In the genomic region with DNA sequence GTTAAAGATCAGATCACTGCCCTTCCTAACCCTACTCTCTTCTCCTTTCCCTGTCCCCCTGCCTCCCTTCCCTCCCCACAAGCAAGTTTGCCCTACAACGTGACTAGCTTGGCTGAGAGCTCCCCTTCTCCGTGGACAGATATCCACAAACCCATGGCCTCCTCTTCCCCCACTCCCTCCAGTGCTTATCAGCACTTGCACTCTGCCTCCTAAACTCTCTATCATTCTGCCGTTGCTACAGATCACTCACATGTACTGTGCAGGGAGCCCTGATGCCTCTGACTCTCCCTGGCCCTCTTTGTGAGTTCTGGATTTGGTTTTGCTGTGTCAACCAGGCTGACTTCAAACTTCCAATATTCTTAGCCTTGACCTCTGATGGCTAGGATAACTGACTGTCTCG, we compare ENCODE assay signal across 27 mouse cellular contexts. TPM values are rescaled to one million over a fixed set of nuclear protein-coding genes. Genes with fewer than 3 reads are reported as not detected.
DNase-seq lines count a peak whose midpoint lies in the region; ATAC-seq lines count a peak whose summit lies in the region.
"Had no signal": no experiment of that assay in that cellular context is flagged by ENCODE, and none has a peak within 500 bp of the region (broad histone marks: within the 10 kb centered on the region; RNA-seq: fewer than 3 reads in every experiment).

No protein-coding gene starts in this region.

- H3K4me3 ChIP-seq in heart, embryonic 13.5 days: no peak overlapping the region
- H3K4me3 ChIP-seq in heart, embryonic 10.5 days: no peak overlapping the region
- H3K4me3 ChIP-seq in liver, embryonic 12.5 days: no peak overlapping the region
- no peak overlapping the region for H3K4me3 ChIP-seq in liver, embryonic 15.5 days (replicated peaks)
- H3K4me3 ChIP-seq: forebrain, embryonic 10.5 days; forebrain, embryonic 13.5 days; heart, adult 2 months; heart, embryonic 15.5 days; hindbrain, embryonic 10.5 days; hindbrain, embryonic 13.5 days had no signal

- H3K9me3 ChIP-seq in heart, embryonic 13.5 days: no peaks in the 10 kb centered on the region
- H3K9me3 ChIP-seq in heart, embryonic 10.5 days: no peaks in the 10 kb centered on the region
- H3K9me3 ChIP-seq in liver, embryonic 12.5 days (replicated peaks): no peaks in the 10 kb centered on the region
- no peaks in the 10 kb centered on the region for H3K9me3 ChIP-seq in liver, embryonic 15.5 days (replicated peaks)
- H3K9me3 ChIP-seq: forebrain, embryonic 10.5 days; forebrain, embryonic 13.5 days; heart, embryonic 15.5 days; hindbrain, embryonic 10.5 days; hindbrain, embryonic 13.5 days had no signal

- no peak overlapping the region for H3K4me2 ChIP-seq in heart, embryonic 13.5 days
- H3K4me2 ChIP-seq in liver, embryonic 12.5 days: no peak overlapping the region
- H3K4me2 ChIP-seq in liver, embryonic 15.5 days: no peak overlapping the region
- H3K4me2 ChIP-seq: forebrain, embryonic 13.5 days; heart, embryonic 11.5 days; heart, embryonic 15.5 days; hindbrain, embryonic 13.5 days had no signal

- 28% methylated on average over 4 of the region's 4 CpGs for WGBS in heart, embryonic 13.5 days
- whole genome bisulfite sequencing in heart, embryonic 10.5 days: 53% methylated on average over 4 of the region's 4 CpGs
- 30% methylated on average over 4 of the region's 4 CpGs for WGBS in liver, embryonic 12.5 days (ENCODE audit: insufficient replicate concordance)
- WGBS in liver, embryonic 15.5 days (ENCODE audit: insufficient replicate concordance): 19% methylated on average over 4 of the region's 4 CpGs

- 0 out of 2 replicates have a peak, but pooled peaks cover 7% of the 10 kb centered on the region for H3K27me3 ChIP-seq in heart, embryonic 13.5 days (replicated peaks)
- peaks cover 15% of the 10 kb centered on the region; the same call in 1 of the 2 replicates for H3K27me3 ChIP-seq in heart, embryonic 10.5 days (ENCODE audit: insufficient read depth, poor library complexity, severe bottlenecking)
- H3K27me3 ChIP-seq in liver, embryonic 12.5 days (replicated peaks): no peaks in the 10 kb centered on the region
- H3K27me3 ChIP-seq in liver, embryonic 15.5 days: no peaks in the 10 kb centered on the region
- H3K27me3 ChIP-seq: forebrain, embryonic 13.5 days had no signal

- H3K27ac ChIP-seq in heart, embryonic 13.5 days (replicated peaks): no peak overlapping the region
- H3K27ac ChIP-seq in heart, embryonic 10.5 days: no peak overlapping the region
- no peak overlapping the region for H3K27ac ChIP-seq in liver, embryonic 12.5 days
- H3K27ac ChIP-seq in liver, embryonic 15.5 days (replicated peaks): no peak overlapping the region
- H3K27ac ChIP-seq: forebrain, embryonic 10.5 days; forebrain, embryonic 13.5 days; heart, adult 2 months; heart, embryonic 15.5 days; hindbrain, embryonic 10.5 days; hindbrain, embryonic 13.5 days had no signal

- no peaks in the 10 kb centered on the region for H3K36me3 ChIP-seq in heart, embryonic 13.5 days
- H3K36me3 ChIP-seq in heart, embryonic 10.5 days: no peaks in the 10 kb centered on the region
- no peaks in the 10 kb centered on the region for H3K36me3 ChIP-seq in liver, embryonic 12.5 days
- H3K36me3 ChIP-seq in liver, embryonic 15.5 days (replicated peaks): no peaks in the 10 kb centered on the region
- H3K36me3 ChIP-seq: forebrain, embryonic 10.5 days; heart, embryonic 15.5 days; hindbrain, embryonic 10.5 days; hindbrain, embryonic 13.5 days had no signal

- peaks cover 15% of the 10 kb centered on the region for H3K4me1 ChIP-seq in heart, embryonic 13.5 days
- H3K4me1 ChIP-seq in heart, embryonic 10.5 days: peaks cover 9% of the 10 kb centered on the region; the same call in 1 of the 2 replicates
- peaks cover 16% of the 10 kb centered on the region; the same call in 1 of the 2 replicates for H3K4me1 ChIP-seq in liver, embryonic 12.5 days
- no peaks in the 10 kb centered on the region; the same call in 1 of the 2 replicates for H3K4me1 ChIP-seq in liver, embryonic 15.5 days (replicated peaks)

- no peak for ATAC-seq in heart, embryonic 13.5 days (ENCODE audit: extremely low read depth, insufficient number of reproducible peaks, low FRiP score, low TSS enrichment)
- peak; percentile 78 for ATAC-seq in liver, embryonic 12.5 days
- ATAC-seq in liver, embryonic 15.5 days (ENCODE audit: insufficient read depth): peak; percentile 54
- ATAC-seq in megakaryocyte-erythroid progenitor cell, adult 5-6 weeks (replicated peaks; ENCODE audit: low FRiP score, low TSS enrichment, poor library complexity, severe bottlenecking): peak; percentile 71
- ATAC-seq: forebrain, embryonic 13.5 days; forebrain, embryonic 16.5 days; hindbrain, embryonic 16.5 days had no signal

- DNase-seq in heart, embryonic 10.5 days (ENCODE audit: low spot score): no peak
- no peak for DNase-seq in thymus, adult 18-20 months
- no peak for DNase-seq in yolk sac, embryonic 10.5 days (ENCODE audit: low spot score)
- DNase-seq in adrenal gland, adult (ENCODE audit: inconsistent age in 2 of 2, low spot score in 1 of 2): no peak
- DNase-seq: adrenal gland, adult 8-10 months; adrenal gland, postnatal 25 days; cerebellum, adult 18-20 months; cerebellum, adult 9-10 months; cerebellum, postnatal 14 days; gastrocnemius, postnatal 10 days; gastrocnemius, postnatal 36 days; heart, adult 2 months; heart, postnatal 10 days; heart, postnatal 36 days had no signal

- 0 out of 2 replicates have a peak overlapping the region, but pooled peaks have one; percentile 15 for H3K9ac ChIP-seq in heart, embryonic 13.5 days
- H3K9ac ChIP-seq in liver, embryonic 12.5 days: no peak overlapping the region
- no peak overlapping the region for H3K9ac ChIP-seq in liver, embryonic 15.5 days
- H3K9ac ChIP-seq: forebrain, embryonic 13.5 days; heart, embryonic 15.5 days; hindbrain, embryonic 13.5 days had no signal

RNA-seq across cellular contexts. Expression of gene Aipl1, which starts 16.3 kb away (rescaled TPM):
- polyA plus RNA-seq in heart, embryonic 13.5 days (2015; fragmentation: Nextera tagmentation; extraction: Ambion mirVana): 0.57 and 0.98 TPM in 2 replicates
- polyA plus RNA-seq in heart, embryonic 10.5 days (2016; fragmentation: Nextera tagmentation; extraction: Ambion mirVana): 1.7 and 2.0 TPM in 2 replicates
- 0.13 and 0.19 TPM in 2 replicates for polyA plus RNA-seq in liver, embryonic 12.5 days (2016; fragmentation: Nextera tagmentation; extraction: Ambion mirVana)
- polyA plus RNA-seq in liver, embryonic 15.5 days (2015; fragmentation: Nextera tagmentation; extraction: Ambion mirVana): 0.05 and 0.14 TPM in 2 replicates
- total RNA-seq in megakaryocyte-erythroid progenitor cell, adult 5-6 weeks (2014; fragmentation: Nextera tagmentation): not detected in 2 replicates
- total RNA-seq in megakaryocyte-erythroid progenitor cell, adult 5-6 weeks (2017): 0.08 and 0.61 TPM in 2 replicates
- total RNA-seq: adrenal gland, adult 8-10 months; gastrocnemius, adult 18-20 months; gastrocnemius, postnatal 36 days; heart, adult 2 months; heart, postnatal 36 days had no signal

RNA-seq across cellular contexts. Expression of gene Pimreg, which starts 20.8 kb away (rescaled TPM):
- 84.8 and 87.5 TPM in 2 replicates for polyA plus RNA-seq in heart, embryonic 13.5 days (2015; fragmentation: Nextera tagmentation; extraction: Ambion mirVana)
- polyA plus RNA-seq in heart, embryonic 10.5 days (2016; fragmentation: Nextera tagmentation; extraction: Ambion mirVana): 121 and 150 TPM in 2 replicates
- polyA plus RNA-seq in liver, embryonic 12.5 days (2016; fragmentation: Nextera tagmentation; extraction: Ambion mirVana): 43.2 and 44.2 TPM in 2 replicates
- 18.5 and 20.6 TPM in 2 replicates for polyA plus RNA-seq in liver, embryonic 15.5 days (2015; fragmentation: Nextera tagmentation; extraction: Ambion mirVana)
- 2.3 and 7.1 TPM in 2 replicates for total RNA-seq in megakaryocyte-erythroid progenitor cell, adult 5-6 weeks (2014; fragmentation: Nextera tagmentation)
- 3.1 and 3.6 TPM in 2 replicates for total RNA-seq in megakaryocyte-erythroid progenitor cell, adult 5-6 weeks (2017)
- total RNA-seq: gastrocnemius, adult 18-20 months had no signal
